Mouse (Mus musculus) MEL (cell line): ENCODE measurements around the gene Ralgds. TPM values are rescaled to one million over a fixed set of nuclear protein-coding genes. Genes with fewer than 3 reads are reported as not detected.

ENCODE experiments used
- DNase-seq: peaks from one replicate; pipeline ENCODE4 v3.0.0; 2011; ENCODE audit warnings: low read depth, low spot score
- H3K27ac ChIP-seq: 2 replicates; pipeline ENCODE4 v1.5.1; 2012; ENCODE audit warnings: low read depth, mild to moderate bottlenecking, control low read depth, low read length, moderate library complexity; ENCODE audit not compliant: control insufficient read depth
- H3K27me3 ChIP-seq, 2 experiments: fragments of 150-350 bp in 1 of 2; sonication (generic) in 1 of 2; 2 replicates each; pipeline ENCODE4 v1.6.1; 2012; ENCODE audit warnings: low read length in 2 of 2, mild to moderate bottlenecking in 2 of 2, improper control_type of control experiment in 1 of 2, moderate library complexity in 1 of 2; ENCODE audit not compliant: insufficient read depth in 2 of 2, control insufficient read depth in 1 of 2
- H3K36me3 ChIP-seq, 2 experiments: 2 replicates each; pipeline ENCODE4 v1.6.1; 2012 to 2014; ENCODE audit warnings: low read length in 2 of 2, improper control_type of control experiment in 1 of 2, inconsistent platforms in 1 of 2, mild to moderate bottlenecking in 1 of 2; ENCODE audit not compliant: insufficient read depth in 2 of 2, control insufficient read depth in 1 of 2
- H3K4me1 ChIP-seq, 2 experiments: fragments of 150-350 bp in 1 of 2; sonication (generic) in 1 of 2; 2 replicates each; pipeline ENCODE4 v1.6.1; 2012; ENCODE audit warnings: low read length in 2 of 2, improper control_type of control experiment in 1 of 2, mild to moderate bottlenecking in 1 of 2; ENCODE audit not compliant: insufficient read depth in 2 of 2, control insufficient read depth in 1 of 2
- H3K4me3 ChIP-seq, 2 experiments: fragments of 150-350 bp in 1 of 2; sonication (generic) in 1 of 2; 2 replicates each; pipeline ENCODE4 v1.5.1; 2012; ENCODE audit warnings: low read depth in 2 of 2, low read length in 2 of 2, mild to moderate bottlenecking in 2 of 2, moderate library complexity in 2 of 2, control low read depth in 1 of 2, improper control_type of control experiment in 1 of 2; ENCODE audit not compliant: control insufficient read depth in 1 of 2, insufficient read depth in 1 of 2
- H3K79me2 ChIP-seq: 2 replicates; pipeline ENCODE4 v1.6.1; 2012; ENCODE audit warnings: mild to moderate bottlenecking, low read length, moderate library complexity; ENCODE audit not compliant: control insufficient read depth, poor library complexity, insufficient read depth
- H3K9ac ChIP-seq: 2 replicates; pipeline ENCODE4 v1.6.1; 2012; ENCODE audit warnings: low read depth, mild to moderate bottlenecking, control low read depth, low read length, moderate library complexity; ENCODE audit not compliant: control insufficient read depth, poor library complexity, severe bottlenecking
- H3K9me3 ChIP-seq: fragments of 150-350 bp; sonication (generic); replicated peaks from 2 replicates; pipeline ENCODE4 v1.6.1; 2012; ENCODE audit warnings: mild to moderate bottlenecking, low read length, improper control_type of control experiment, moderate library complexity; ENCODE audit not compliant: insufficient read depth
- CHD1 ChIP-seq: IDR thresholded peaks from 2 replicates; pipeline ENCODE4 v1.6.1; 2012; ENCODE audit warnings: low read depth, mild to moderate bottlenecking, inconsistent platforms, low read length, improper control_type of control experiment
- ELF1 ChIP-seq: IDR thresholded peaks from 2 replicates; pipeline ENCODE4 v1.6.1; 2014; ENCODE audit warnings: low read depth, mild to moderate bottlenecking, inconsistent platforms, low read length, improper control_type of control experiment, moderate library complexity
- HCFC1 ChIP-seq: IDR thresholded peaks from 2 replicates; pipeline ENCODE4 v1.6.1; 2012; ENCODE audit warnings: low read depth, mild to moderate bottlenecking, inconsistent platforms, low read length, improper control_type of control experiment, moderate library complexity
- KAT2A ChIP-seq: conservative IDR thresholded peaks from 2 replicates; pipeline ENCODE4 v1.6.1; 2012; ENCODE audit warnings: low read depth, low read length, improper control_type of control experiment, inconsistent platforms
- MAFK ChIP-seq: IDR thresholded peaks from 2 replicates; pipeline ENCODE4 v1.6.1; 2011; ENCODE audit warnings: low read depth, mild to moderate bottlenecking, low read length, improper control_type of control experiment, borderline replicate concordance
- MAX ChIP-seq: IDR thresholded peaks from 2 replicates; pipeline ENCODE4 v1.6.1; 2011; ENCODE audit warnings: low read length, improper control_type of control experiment
- MAZ ChIP-seq: IDR thresholded peaks from 2 replicates; pipeline ENCODE4 v1.6.1; 2012; ENCODE audit warnings: low read depth, mild to moderate bottlenecking, inconsistent platforms, low read length, improper control_type of control experiment
- MYC ChIP-seq: IDR thresholded peaks from 2 replicates; pipeline ENCODE4 v1.6.1; 2011; ENCODE audit warnings: low read depth, mild to moderate bottlenecking, low read length, improper control_type of control experiment, moderate library complexity
- NELFE ChIP-seq: IDR thresholded peaks from 2 replicates; pipeline ENCODE4 v1.6.1; 2011; ENCODE audit warnings: low read depth, low read length, improper control_type of control experiment
- NRF1 ChIP-seq: IDR thresholded peaks from 2 replicates; pipeline ENCODE4 v1.6.1; 2014; ENCODE audit warnings: low read depth, mild to moderate bottlenecking, inconsistent platforms, low read length, improper control_type of control experiment, moderate library complexity; ENCODE audit not compliant: poor library complexity, insufficient read depth, severe bottlenecking
- POLR2A ChIP-seq, 2 experiments: IDR thresholded peaks; 2 replicates each; pipeline ENCODE4 v1.6.1; 2011 to 2012; ENCODE audit warnings: low read length in 2 of 2, mild to moderate bottlenecking in 2 of 2, control low read depth in 1 of 2, improper control_type of control experiment in 1 of 2, low read depth in 1 of 2, moderate library complexity in 1 of 2; ENCODE audit not compliant: control insufficient read depth in 1 of 2, insufficient read depth in 1 of 2, poor library complexity in 1 of 2
- POLR2AphosphoS5 ChIP-seq: IDR thresholded peaks from 2 replicates; pipeline ENCODE4 v1.6.1; 2012; ENCODE audit warnings: low read depth, borderline replicate concordance, mild to moderate bottlenecking, inconsistent platforms, low read length, moderate library complexity, mixed read lengths
- RAD21 ChIP-seq: IDR thresholded peaks from 2 replicates; pipeline ENCODE4 v1.6.1; 2011; ENCODE audit warnings: mild to moderate bottlenecking, low read depth, low read length, improper control_type of control experiment
- RCOR1 ChIP-seq: IDR thresholded peaks from 2 replicates; pipeline ENCODE4 v1.6.1; 2012; ENCODE audit warnings: low read depth, mild to moderate bottlenecking, inconsistent platforms, low read length, improper control_type of control experiment
- SIN3A ChIP-seq: IDR thresholded peaks from 2 replicates; pipeline ENCODE4 v1.6.1; 2012; ENCODE audit warnings: low read length, improper control_type of control experiment, inconsistent platforms
- SMC3 ChIP-seq: IDR thresholded peaks from 2 replicates; pipeline ENCODE4 v1.6.1; 2011; ENCODE audit warnings: low read depth, low read length, improper control_type of control experiment
- TAL1 ChIP-seq: IDR thresholded peaks from 2 replicates; pipeline ENCODE4 v1.6.1; 2012; ENCODE audit warnings: mild to moderate bottlenecking, inconsistent platforms, low read length, moderate library complexity, mixed read lengths
- USF1 ChIP-seq: IDR thresholded peaks from 2 replicates; pipeline ENCODE4 v1.6.1; 2014; ENCODE audit warnings: low read depth, mild to moderate bottlenecking, inconsistent platforms, low read length, improper control_type of control experiment, moderate library complexity
- ZNF384 ChIP-seq: IDR thresholded peaks from 2 replicates; pipeline ENCODE4 v1.6.1; 2012; ENCODE audit warnings: low read depth, mild to moderate bottlenecking, inconsistent platforms, low read length, improper control_type of control experiment
- polyA plus RNA-seq, 2 experiments: library from polyadenylated mRNA; stranded (reverse) in 1 of 2; unstranded in 1 of 2; fragments of >175 nt in 1 of 2; fragments of >200 nt in 1 of 2; gene quantifications; 2 replicates each; pipeline versions ENCODE4 v1.2.1 to v1.2.4; 2012; ENCODE audit warnings: low replicate concordance in 2 of 2, low read depth in 1 of 2; ENCODE audit not compliant: insufficient read length in 2 of 2, insufficient read depth in 1 of 2, missing spikeins in 1 of 2
- total RNA-seq: library from RNA; depleted of rRNA; stranded (reverse); fragments of 300-350 nt; gene quantifications from 2 replicates; pipeline ENCODE4 v1.2.3, GENCODE M21; 2012

Ralgds gene
- total and polyA plus RNA-seq, 3 experiments = 4.7 to 11.0 TPM; not detected in 1

DNA sequence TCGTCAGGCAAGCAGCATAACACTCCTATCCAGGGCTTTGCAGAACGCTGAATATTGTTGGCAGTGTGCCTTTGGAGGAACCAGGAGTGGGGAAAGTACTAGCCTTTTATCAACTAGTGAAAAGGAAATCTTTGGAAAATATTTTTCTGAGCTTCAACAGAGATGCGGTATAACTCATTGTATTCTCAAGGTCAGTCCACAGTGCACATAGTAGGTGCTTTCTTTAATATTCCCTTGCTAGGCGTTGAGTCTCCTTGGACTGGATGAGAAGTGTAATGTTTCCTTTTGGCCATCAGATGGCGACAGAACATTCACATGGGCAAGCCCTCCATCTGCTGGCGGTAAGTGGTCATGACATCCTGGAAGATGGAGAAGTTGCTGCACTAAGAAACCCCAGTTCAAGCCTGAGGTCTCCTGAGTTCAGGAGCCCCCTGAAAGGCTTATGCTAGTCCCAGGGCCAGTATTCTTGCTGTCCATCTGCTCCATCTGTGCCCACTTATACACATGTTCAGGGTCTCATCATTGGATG lies 72.2 kb downstream of the Ralgds start (continued):
- TF ChIP-seq NELFE = no peak
- no peak; the same call in 1 of the 2 replicates for TF ChIP-seq CHD1
- no peak for TF ChIP-seq MAZ
- TF ChIP-seq MAFK = no peak
- no peak for TF ChIP-seq USF1
- TF ChIP-seq RCOR1 = 0 out of 2 replicates have a peak, but pooled peaks have one; percentile 26
- TF ChIP-seq RAD21 = peak; percentile 67
- TF ChIP-seq MAX = no peak

DNA sequence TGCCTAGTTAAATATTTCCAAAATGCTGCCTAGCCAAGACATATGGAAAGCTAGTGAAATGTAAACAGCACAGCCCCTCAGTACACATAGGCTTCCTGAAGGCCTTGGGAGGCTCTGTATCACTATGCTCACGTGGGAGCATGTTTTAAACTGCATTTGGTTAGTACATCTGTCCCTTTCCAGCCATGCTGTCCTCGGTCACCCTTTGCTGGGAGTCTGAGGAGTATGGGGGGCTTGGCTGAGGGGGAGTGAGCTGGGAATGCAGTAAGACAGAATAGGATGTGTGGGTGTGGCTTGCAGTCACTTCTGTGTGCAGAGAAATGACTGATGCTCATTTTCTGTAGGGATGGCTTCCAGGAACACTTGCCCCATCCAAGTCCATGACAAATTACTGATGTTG lies 72.8 kb downstream of the Ralgds start:
- no peaks in the 10 kb centered on the region for H3K9me3 ChIP-seq
- TF ChIP-seq SIN3A (no peak), USF1 (no peak), ZNF384 (no peak), HCFC1 (no peak), TAL1 (no peak), NELFE (no peak), SMC3 (no peak)
- TF ChIP-seq, all 39 proteins: peak for 0
- peaks cover 4% of the 10 kb centered on the region for H3K79me2 ChIP-seq
- peaks cover 0 to 14% of the 10 kb centered on the region in 2 experiments; a peak in 3 of 4 replicates for H3K36me3 ChIP-seq
- no peak overlapping the region for H3K4me3 ChIP-seq
- H3K9ac ChIP-seq = no peak overlapping the region
- DNase-seq = no peak
- no peak overlapping the region for H3K27ac ChIP-seq
- H3K27me3 ChIP-seq = no peaks in the 10 kb centered on the region
- peaks cover 0 to 17% of the 10 kb centered on the region in 2 experiments; a peak in 2 of 4 replicates for H3K4me1 ChIP-seq

DNA sequence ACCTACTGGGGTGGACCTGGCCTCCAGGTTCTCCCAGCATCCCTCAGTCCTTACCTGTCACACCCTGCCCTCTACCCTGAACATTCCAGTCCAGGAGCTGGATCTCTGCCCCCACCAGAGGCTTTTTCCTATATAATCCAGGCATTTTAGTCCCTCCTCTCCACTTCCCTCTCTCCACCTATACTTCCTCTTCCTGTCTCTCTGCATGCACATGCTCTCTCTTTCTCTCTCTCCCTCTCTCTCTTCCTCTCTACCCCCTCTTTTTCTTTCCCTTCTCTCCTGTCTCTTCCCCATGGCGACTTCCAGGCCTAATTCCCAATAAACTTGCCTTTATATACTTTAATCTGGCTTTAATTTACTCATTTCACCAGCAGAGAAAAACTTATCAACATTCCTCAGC lies 75.6 kb downstream of the Ralgds start:
- TF ChIP-seq ELF1 (peak; percentile 76), MAX (peak; percentile 40; the same call in 1 of the 2 replicates), NRF1 (peak; percentile 54), MYC (peak; percentile 81), KAT2A (no peak), POLR2A (IDR thresholded peaks at IDR 0.05; ENCODE audit: control insufficient read depth in 1 of 2, insufficient read depth in 1 of 2, low read depth in 1 of 2, low read length in 2 of 2, poor library complexity in 1 of 2) (0 out of 4 replicates have a peak, but pooled peaks of 1 of the 2 experiments have one; percentile 31), HCFC1 (peak; percentile 67), POLR2AphosphoS5 (no peak)
- no peak overlapping the region for H3K27ac ChIP-seq
- DNase-seq = peak; percentile 47
- no peaks in the 10 kb centered on the region for H3K79me2 ChIP-seq
- H3K9me3 ChIP-seq = no peaks in the 10 kb centered on the region
- peak overlapping the region in 1 of 2 experiments; percentile 3; a peak in 1 of 4 replicates for H3K4me3 ChIP-seq
- H3K27me3 ChIP-seq = no peaks in the 10 kb centered on the region
- H3K9ac ChIP-seq = peak overlapping the region; percentile 47
- peaks cover 0 to 12% of the 10 kb centered on the region in 2 experiments; a peak in 2 of 4 replicates for H3K36me3 ChIP-seq
- peaks cover 0 to 18% of the 10 kb centered on the region in 2 experiments; a peak in 2 of 4 replicates for H3K4me1 ChIP-seq
